ENCODE assay signal across 10 mouse cellular contexts in genomic region chr17:73711919-73712318, GRCm38 (mm10). TPM values are rescaled to one million over a fixed set of nuclear protein-coding genes. Genes with fewer than 3 reads are reported as not detected.
DNase-seq lines count a peak whose midpoint lies in the region; ATAC-seq and TF ChIP-seq lines count a peak whose summit lies in the region.
"Had no signal": no experiment of that assay in that cellular context is flagged by ENCODE, and none has a peak within 500 bp of the region (broad histone marks: within the 10 kb centered on the region; RNA-seq: fewer than 3 reads in every experiment).

No protein-coding gene starts in this region.

- TF ChIP-seq POLR2A in cerebellum, adult 2 months (IDR thresholded peaks at IDR 0.05; ENCODE audit: borderline replicate concordance, insufficient read depth, low read length), result no peak

- peak; percentile 57 to 73 for DNase-seq in cerebellum, adult 2 months
- peak; percentile 42 for DNase-seq in kidney, postnatal 14 days
- peak; percentile 76 to 77 for DNase-seq in left cerebral cortex, postnatal 36 days (ENCODE audit: low spot score in 2 of 2)
- DNase-seq in lung, postnatal 36 days, result no peak
- DNase-seq in adrenal gland, adult 18-20 months (ENCODE audit: low spot score in 2 of 2), result no peak
- DNase-seq: gastrocnemius, postnatal 25 days; lung, adult 18-20 months had no signal

- H3K4me3 ChIP-seq in forebrain, embryonic 15.5 days, result no peak overlapping the region
- no peak overlapping the region for H3K4me3 ChIP-seq in forebrain, embryonic 12.5 days (replicated peaks)
- H3K4me3 ChIP-seq in cerebellum, adult 2 months (replicated peaks; ENCODE audit: insufficient read depth, low read depth, low read length), result no peak overlapping the region

- peaks cover 50% of the 10 kb centered on the region for H3K4me1 ChIP-seq in forebrain, embryonic 15.5 days
- H3K4me1 ChIP-seq in forebrain, embryonic 12.5 days, result peaks cover 44% of the 10 kb centered on the region
- H3K4me1 ChIP-seq in cerebellum, adult 2 months (ENCODE audit: control insufficient read depth, insufficient read depth, low read length), result no peaks in the 10 kb centered on the region; the same call in 1 of the 2 replicates

- H3K9me3 ChIP-seq in forebrain, embryonic 15.5 days, result no peaks in the 10 kb centered on the region
- no peaks in the 10 kb centered on the region for H3K9me3 ChIP-seq in forebrain, embryonic 12.5 days

- peak; percentile 27; the same call in 1 of the 2 replicates for ATAC-seq in forebrain, embryonic 15.5 days (replicated peaks)
- ATAC-seq in forebrain, embryonic 12.5 days (ENCODE audit: low FRiP score), result no peak
- no peak for ATAC-seq in inflammation-experienced regulatory T-cells, adult 6 months

- WGBS in forebrain, embryonic 15.5 days, result 52% methylated on average over 15 of the region's 15 CpGs
- 76% methylated on average over 15 of the region's 15 CpGs for WGBS in forebrain, embryonic 12.5 days
- 18% methylated on average over 15 of the region's 15 CpGs for WGBS in cerebellum, adult 2 months

- no peak overlapping the region for H3K9ac ChIP-seq in forebrain, embryonic 15.5 days (replicated peaks)
- H3K9ac ChIP-seq in forebrain, embryonic 12.5 days, result no peak overlapping the region

- no peak overlapping the region for H3K4me2 ChIP-seq in forebrain, embryonic 15.5 days (replicated peaks)
- no peak overlapping the region for H3K4me2 ChIP-seq in forebrain, embryonic 12.5 days

- TF ChIP-seq CTCF in cerebellum, adult 2 months (IDR thresholded peaks at IDR 0.05; ENCODE audit: borderline replicate concordance, insufficient read depth, low read depth, low read length), result no peak

- 0 out of 2 replicates have a peak overlapping the region, but pooled peaks have one; percentile 20 for H3K27ac ChIP-seq in forebrain, embryonic 15.5 days (replicated peaks)
- no peak overlapping the region for H3K27ac ChIP-seq in forebrain, embryonic 12.5 days
- H3K27ac ChIP-seq in cerebellum, adult 2 months (ENCODE audit: insufficient read depth, low read length), result no peak overlapping the region

- H3K27me3 ChIP-seq in forebrain, embryonic 15.5 days, result peaks cover 5% of the 10 kb centered on the region; the same call in 1 of the 2 replicates
- peaks cover 41% of the 10 kb centered on the region for H3K27me3 ChIP-seq in forebrain, embryonic 12.5 days
- H3K27me3 ChIP-seq in cerebellum, adult 2 months (ENCODE audit: control insufficient read depth, insufficient read depth, low read length), result no peaks in the 10 kb centered on the region; the same call in 1 of the 2 replicates

- H3K36me3 ChIP-seq in forebrain, embryonic 15.5 days, result no peaks in the 10 kb centered on the region
- H3K36me3 ChIP-seq in forebrain, embryonic 12.5 days (replicated peaks), result no peaks in the 10 kb centered on the region

- intact Hi-C loops in left cerebral cortex, postnatal 36 days (cut with DNase I), result loop anchor here (5.0 to 10.0 kb wide), 3 partner anchors 137 to 235 kb away; no protein-coding TSS in a partner anchor

RNA-seq across cellular contexts. Expression of gene Galnt14, which starts 1.7 kb away (rescaled TPM):
- 9.1 and 9.8 TPM in 2 replicates for polyA plus RNA-seq in forebrain, embryonic 15.5 days (2015; fragmentation: Nextera tagmentation; extraction: Ambion mirVana)
- 7.3 and 10.6 TPM in 2 replicates for polyA plus RNA-seq in forebrain, embryonic 12.5 days (2016; fragmentation: Nextera tagmentation; extraction: Ambion mirVana)
- 6.4 and 7.6 TPM in 2 replicates for polyA plus RNA-seq in cerebellum, adult 2 months (2012; rRNA removed)
- total RNA-seq in left cerebral cortex, postnatal 36 days (2021), result 10 to 100 TPM; 20.1 to 20.8 TPM
- 1 to 10 TPM in 2 of 3 experiments, under 1 TPM in 1; 0.66 to 2.1 (median 2.0) TPM for polyA plus RNA-seq in inflammation-experienced regulatory T-cells, adult 6 months (2017; shearing (Covaris generic))
- 1 to 10 TPM; 1.1 to 1.7 TPM for total RNA-seq in adrenal gland, adult 18-20 months (2021)
- total RNA-seq: gastrocnemius, postnatal 25 days had no signal

Comparison
In these comparisons a context has a peak if more than half of its experiments do, and no peak if none do; other contexts are left out.
1. DNase-seq: peak in cerebellum, adult 2 months (2 of 2), kidney, postnatal 14 days (single experiment) and left cerebral cortex, postnatal 36 days (2 of 2); none in lung, postnatal 36 days (single experiment) and adrenal gland, adult 18-20 months (0 of 2).